Mouse (Mus musculus) brain, embryonic 14.5 days (tissue): ENCODE data around the gene Erc1.

ENCODE experiments used
- CTCF ChIP-seq: fragments of 200-500 bp; IDR thresholded peaks from 2 replicates; pipeline ENCODE4 v1.5.1; 2012; ENCODE audit warnings: inconsistent platforms, mild to moderate bottlenecking, moderate library complexity, borderline replicate concordance; ENCODE audit not compliant: insufficient read depth, insufficient read length; ENCODE audit errors: extremely low read depth
- POLR2A ChIP-seq: fragments of 200-500 bp; IDR thresholded peaks from 2 replicates; pipeline ENCODE4 v1.6.1; 2012; ENCODE audit warnings: mild to moderate bottlenecking, inconsistent platforms, borderline replicate concordance; ENCODE audit not compliant: poor library complexity, insufficient read depth, insufficient read length, severe bottlenecking; ENCODE audit errors: extremely low read depth

DNA sequence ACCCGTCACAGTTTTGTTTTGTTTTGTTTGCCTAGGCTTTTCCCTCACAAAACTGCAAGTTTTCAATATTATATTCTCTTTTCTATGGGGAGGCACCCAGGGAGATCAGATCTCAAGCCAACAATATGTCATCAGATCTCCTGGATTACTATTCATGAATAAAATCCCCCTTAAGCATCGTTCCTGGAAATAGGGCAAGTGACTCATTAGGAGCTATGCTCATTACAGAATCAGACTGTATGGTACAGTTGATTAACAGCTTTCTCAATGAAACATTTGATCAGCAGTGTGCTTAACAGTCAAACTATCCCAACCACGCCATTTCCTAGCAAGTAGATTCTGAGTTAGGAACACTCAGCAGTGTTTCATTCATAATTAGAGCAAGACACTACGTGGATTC is 7.5 kb upstream of the Erc1 start:
- TF ChIP-seq CTCF (no peak), POLR2A (no peak)
